ENCODE assay signal across 27 mouse cellular contexts in the genomic region with DNA sequence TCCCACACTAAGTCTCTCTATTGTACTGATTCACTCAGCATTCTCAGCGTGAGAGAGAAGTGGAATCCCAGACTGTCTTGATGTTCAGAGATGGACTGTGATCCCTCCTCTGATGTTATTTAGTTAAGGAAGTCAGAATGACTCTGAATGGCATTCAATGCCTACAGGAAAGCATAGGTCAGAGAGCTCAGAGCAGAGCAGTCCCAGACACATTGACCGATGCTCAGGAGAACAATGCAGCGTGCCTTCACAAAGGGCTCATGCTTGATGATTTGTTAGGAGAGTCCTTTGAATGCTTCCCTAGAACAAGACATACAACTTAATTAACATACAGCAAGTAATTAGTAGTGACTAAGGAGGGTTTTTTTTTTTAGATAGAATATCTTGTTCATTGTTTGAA.
DNase-seq lines count a peak whose midpoint lies in the region; ATAC-seq and TF ChIP-seq lines count a peak whose summit lies in the region.
"Had no signal": no experiment of that assay in that cellular context is flagged by ENCODE, and none has a peak within 500 bp of the region (broad histone marks: within the 10 kb centered on the region; RNA-seq: fewer than 3 reads in every experiment).

No protein-coding gene starts in this region.

- no peak overlapping the region for H3K27ac ChIP-seq in hindbrain, embryonic 11.5 days (ENCODE audit: low read depth, low read length)
- no peak overlapping the region for H3K27ac ChIP-seq in hindbrain, embryonic 14.5 days
- H3K27ac ChIP-seq in midbrain, embryonic 14.5 days (replicated peaks; ENCODE audit: low read depth, low read length) = no peak overlapping the region
- H3K27ac ChIP-seq in embryonic facial prominence, embryonic 10.5 days (replicated peaks) = no peak overlapping the region
- no peak overlapping the region for H3K27ac ChIP-seq in gastrocnemius, adult 2 months
- H3K27ac ChIP-seq: embryonic facial prominence, embryonic 12.5 days; forebrain, embryonic 13.5 days; kidney, postnatal 0 days; limb, embryonic 13.5 days; liver, embryonic 12.5 days; neural tube, embryonic 13.5 days had no signal

- no peak overlapping the region for H3K4me3 ChIP-seq in hindbrain, embryonic 11.5 days (ENCODE audit: low read depth, low read length)
- H3K4me3 ChIP-seq in hindbrain, embryonic 14.5 days (replicated peaks; ENCODE audit: low read length) = no peak overlapping the region
- H3K4me3 ChIP-seq in midbrain, embryonic 14.5 days (replicated peaks; ENCODE audit: low read depth, low read length) = no peak overlapping the region
- H3K4me3 ChIP-seq in embryonic facial prominence, embryonic 10.5 days = no peak overlapping the region
- no peak overlapping the region for H3K4me3 ChIP-seq in gastrocnemius, adult 2 months
- H3K4me3 ChIP-seq: embryonic facial prominence, embryonic 12.5 days; forebrain, embryonic 13.5 days; limb, embryonic 13.5 days; liver, embryonic 12.5 days; megakaryocyte, embryonic 14.5 days; neural tube, embryonic 13.5 days had no signal

- H3K36me3 ChIP-seq in hindbrain, embryonic 11.5 days (ENCODE audit: control insufficient read depth, insufficient read depth, low read length) = no peaks in the 10 kb centered on the region
- no peaks in the 10 kb centered on the region for H3K36me3 ChIP-seq in hindbrain, embryonic 14.5 days (replicated peaks; ENCODE audit: control insufficient read depth, insufficient read depth)
- no peaks in the 10 kb centered on the region for H3K36me3 ChIP-seq in midbrain, embryonic 14.5 days (ENCODE audit: control insufficient read depth, insufficient read depth, low read length)
- no peaks in the 10 kb centered on the region for H3K36me3 ChIP-seq in embryonic facial prominence, embryonic 10.5 days (replicated peaks)
- H3K36me3 ChIP-seq: embryonic facial prominence, embryonic 12.5 days; G1E; limb, embryonic 13.5 days; liver, embryonic 12.5 days; neural tube, embryonic 13.5 days had no signal

- TF ChIP-seq CTCF in brain, embryonic 14.5 days (IDR thresholded peaks at IDR 0.05; ENCODE audit: borderline replicate concordance, extremely low read depth, insufficient read depth, insufficient read length) = no peak
- no peak for TF ChIP-seq CTCF in gastrocnemius, adult 2 months (IDR thresholded peaks at IDR 0.05)

- H3K4me2 ChIP-seq in hindbrain, embryonic 11.5 days (replicated peaks; ENCODE audit: low read depth, low read length) = no peak overlapping the region
- H3K4me2 ChIP-seq in hindbrain, embryonic 14.5 days (replicated peaks) = no peak overlapping the region
- no peak overlapping the region for H3K4me2 ChIP-seq in midbrain, embryonic 14.5 days (ENCODE audit: low read length)
- H3K4me2 ChIP-seq: embryonic facial prominence, embryonic 12.5 days; forebrain, embryonic 13.5 days; heart, embryonic 11.5 days; limb, embryonic 13.5 days; liver, embryonic 12.5 days; neural tube, embryonic 13.5 days had no signal

- DNase-seq in hindbrain, embryonic 11.5 days (ENCODE audit: low spot score) = peak; percentile 27
- DNase-seq in hindbrain, embryonic 14.5 days (ENCODE audit: low spot score) = no peak
- peak; percentile 9 for DNase-seq in ES-CJ7 (ENCODE audit: low read depth, low spot score)
- peak; percentile 22 for DNase-seq in brain, embryonic 14.5 days (ENCODE audit: low read depth)
- peak; percentile 10 for DNase-seq in midbrain, embryonic 14.5 days
- no peak for DNase-seq in embryonic facial prominence, embryonic 10.5 days (ENCODE audit: low spot score)
- DNase-seq in gastrocnemius, adult 2 months = no peak
- DNase-seq: adrenal gland, postnatal 14 days; cerebellum, adult 8-10 months; cerebellum, postnatal 36 days; gastrocnemius, postnatal 10 days; heart, adult 11 months; kidney, adult 18-20 months; layer of hippocampus, adult 9-11 months; lung, adult 2 months; lung, postnatal 36 days; right cerebral cortex, postnatal 14 days; spleen, adult 18-20 months had no signal

- no peaks in the 10 kb centered on the region for H3K9me3 ChIP-seq in hindbrain, embryonic 11.5 days (ENCODE audit: control insufficient read depth, low read length)
- peaks cover 6% of the 10 kb centered on the region; the same call in 1 of the 2 replicates for H3K9me3 ChIP-seq in hindbrain, embryonic 14.5 days (ENCODE audit: control insufficient read depth, low read length)
- no peaks in the 10 kb centered on the region for H3K9me3 ChIP-seq in midbrain, embryonic 14.5 days (ENCODE audit: control insufficient read depth, low read length)
- no peaks in the 10 kb centered on the region for H3K9me3 ChIP-seq in embryonic facial prominence, embryonic 10.5 days
- H3K9me3 ChIP-seq: embryonic facial prominence, embryonic 12.5 days; forebrain, embryonic 13.5 days; liver, embryonic 12.5 days had no signal

- no peaks in the 10 kb centered on the region for H3K27me3 ChIP-seq in hindbrain, embryonic 11.5 days (ENCODE audit: control insufficient read depth, insufficient read depth, low read length)
- H3K27me3 ChIP-seq in hindbrain, embryonic 14.5 days (ENCODE audit: control insufficient read depth, insufficient read depth, low read length) = no peaks in the 10 kb centered on the region
- no peaks in the 10 kb centered on the region for H3K27me3 ChIP-seq in midbrain, embryonic 14.5 days (ENCODE audit: control insufficient read depth, insufficient read depth, low read length)
- no peaks in the 10 kb centered on the region for H3K27me3 ChIP-seq in embryonic facial prominence, embryonic 10.5 days (replicated peaks; ENCODE audit: low read depth, poor library complexity, severe bottlenecking)
- H3K27me3 ChIP-seq: embryonic facial prominence, embryonic 12.5 days; forebrain, embryonic 13.5 days; limb, embryonic 13.5 days; liver, embryonic 12.5 days; megakaryocyte, embryonic 14.5 days; neural tube, embryonic 13.5 days had no signal

- no peak for TF ChIP-seq POLR2A in brain, embryonic 14.5 days (IDR thresholded peaks at IDR 0.05; ENCODE audit: borderline replicate concordance, extremely low read depth, insufficient read depth, insufficient read length, poor library complexity, severe bottlenecking)

- intact Hi-C loops in gastrocnemius, adult 2 months (cut with DNase I) = no loop called here

- no peak overlapping the region for H3K9ac ChIP-seq in hindbrain, embryonic 11.5 days (ENCODE audit: low read depth, low read length)
- H3K9ac ChIP-seq in hindbrain, embryonic 14.5 days = no peak overlapping the region
- H3K9ac ChIP-seq in midbrain, embryonic 14.5 days (replicated peaks; ENCODE audit: low read length) = no peak overlapping the region
- H3K9ac ChIP-seq: embryonic facial prominence, embryonic 12.5 days; forebrain, embryonic 13.5 days; limb, embryonic 13.5 days; liver, embryonic 12.5 days; neural tube, embryonic 13.5 days had no signal

- peak; percentile 43; the same call in 1 of the 2 replicates for ATAC-seq in hindbrain, embryonic 11.5 days (ENCODE audit: low FRiP score)
- no peak for ATAC-seq in hindbrain, embryonic 14.5 days (ENCODE audit: low FRiP score)
- ATAC-seq in midbrain, embryonic 14.5 days (ENCODE audit: low FRiP score, low TSS enrichment) = no peak
- ATAC-seq: forebrain, embryonic 13.5 days; liver, embryonic 12.5 days had no signal

- no peaks in the 10 kb centered on the region for H3K4me1 ChIP-seq in hindbrain, embryonic 11.5 days (replicated peaks; ENCODE audit: control insufficient read depth, insufficient read depth, low read length)
- no peaks in the 10 kb centered on the region; the same call in 1 of the 2 replicates for H3K4me1 ChIP-seq in hindbrain, embryonic 14.5 days (replicated peaks; ENCODE audit: control insufficient read depth, insufficient read depth, low read length)
- no peaks in the 10 kb centered on the region for H3K4me1 ChIP-seq in midbrain, embryonic 14.5 days (ENCODE audit: control insufficient read depth, insufficient read depth, low read length)
- no peaks in the 10 kb centered on the region for H3K4me1 ChIP-seq in embryonic facial prominence, embryonic 10.5 days
- H3K4me1 ChIP-seq: embryonic facial prominence, embryonic 12.5 days; limb, embryonic 13.5 days; liver, embryonic 12.5 days; megakaryocyte, embryonic 14.5 days had no signal

- 37% methylated on average over 3 of the region's 3 CpGs for WGBS in hindbrain, embryonic 11.5 days
- 8% methylated on average over 3 of the region's 3 CpGs for WGBS in hindbrain, embryonic 14.5 days
- 6% methylated on average over 3 of the region's 3 CpGs for WGBS in midbrain, embryonic 14.5 days
- 62% methylated on average over 3 of the region's 3 CpGs for WGBS in embryonic facial prominence, embryonic 10.5 days

Comparison
In these comparisons a context has a peak if more than half of its experiments do, and no peak if none do; other contexts are left out.
1. DNase-seq: peak in hindbrain, embryonic 11.5 days (single experiment), ES-CJ7 (single experiment), brain, embryonic 14.5 days (single experiment) and midbrain, embryonic 14.5 days (single experiment); none in hindbrain, embryonic 14.5 days (single experiment), embryonic facial prominence, embryonic 10.5 days (single experiment) and gastrocnemius, adult 2 months (single experiment).